Mouse (Mus musculus) inflammation-experienced regulatory T-cells, adult 6 months (primary cell): ENCODE data around the gene Hsp90aa1. TPM values are rescaled to one million over a fixed set of nuclear protein-coding genes. Genes with fewer than 3 reads are reported as not detected.

Source experiments
- polyA plus RNA-seq, 3 experiments: library from polyadenylated mRNA; unstranded; fragments of 100-300 nt; shearing (Covaris generic); gene quantifications; one replicate each; pipeline ENCODE4 v1.2.1; 2017

Hsp90aa1 gene
- polyA plus RNA-seq, 3 experiments from 2014 or later, result 173 to 271 (median 181) TPM

Other genes starting within 250 kb of the Hsp90aa1 start
- gene Dync1h1, start 101.3 kb downstream of the Hsp90aa1 start, polyA plus RNA-seq, result 10 to 100 TPM; 32.4 to 52.5 (median 48.5) TPM
- 1 to 10 TPM in 1 of 3 experiments, not detected in 2; 1.1 TPM for gene 1700001K19Rik, start 20.1 kb downstream of the Hsp90aa1 start, polyA plus RNA-seq
- gene Wdr20, start 35.2 kb upstream of the Hsp90aa1 start, polyA plus RNA-seq, result 10 to 100 TPM; 24.8 to 34.0 (median 33.4) TPM
- gene Mok, start 138.2 kb upstream of the Hsp90aa1 start, polyA plus RNA-seq, result under 1 TPM in 2 of 3 experiments, not detected in 1; 0.50 to 0.57 TPM
- gene Zfp839, start 147.5 kb upstream of the Hsp90aa1 start, polyA plus RNA-seq, result 1 to 10 TPM; 1.7 to 2.4 (median 2.3) TPM
- 10 to 100 TPM; 38.4 to 45.4 (median 43.2) TPM for gene Cinp, start 186.4 kb upstream of the Hsp90aa1 start, polyA plus RNA-seq
- gene Tecpr2, start 186.5 kb upstream of the Hsp90aa1 start, polyA plus RNA-seq, result 1 to 10 TPM in 2 of 3 experiments, under 1 TPM in 1; 0.88 to 1.6 (median 1.4) TPM